Mouse (Mus musculus) forebrain, embryonic 10.5 days (tissue): ENCODE results near the gene Gm3233. TPM values are rescaled to one million over a fixed set of nuclear protein-coding genes. Genes with fewer than 3 reads are reported as not detected.
"Not testable (repeated sequence)": the region's sequence is repeated elsewhere in the genome, so short reads cannot be mapped to it uniquely, and the experiment has no call there.

Experiments
- DNase-seq: peaks from one replicate; pipeline ENCODE4 v3.0.0-alpha.2; 2017; ENCODE audit warnings: low spot score; ENCODE audit errors: extremely low spot score
- H3K27ac ChIP-seq: fragments of 300-500 bp; sonication (generic); 2 replicates; pipeline ENCODE4 v1.5.1; 2016; ENCODE audit warnings: mild to moderate bottlenecking
- H3K27me3 ChIP-seq: fragments of 300-500 bp; sonication (generic); 2 replicates; pipeline ENCODE4 v1.6.1; 2016; ENCODE audit warnings: mild to moderate bottlenecking; ENCODE audit not compliant: poor library complexity, severe bottlenecking
- H3K36me3 ChIP-seq: fragments of 300-500 bp; sonication (generic); replicated peaks from 2 replicates; pipeline ENCODE4 v1.6.1; 2016; ENCODE audit warnings: mild to moderate bottlenecking, moderate library complexity
- H3K4me1 ChIP-seq: fragments of 300-500 bp; sonication (generic); 2 replicates; pipeline ENCODE4 v1.6.1; 2016
- H3K4me3 ChIP-seq: fragments of 300-500 bp; sonication (generic); 2 replicates; pipeline ENCODE4 v1.5.1; 2016; ENCODE audit warnings: mild to moderate bottlenecking, moderate library complexity
- H3K9me3 ChIP-seq: fragments of 300-500 bp; sonication (generic); 2 replicates; pipeline ENCODE4 v1.6.1; 2016; ENCODE audit warnings: mild to moderate bottlenecking, moderate library complexity
- WGBS: fragments of 180-500 bp; shearing (Covaris S2); methylation state at CpG from one replicate; pipeline ENCODE4 v1.1.7; 2016; 5-methylcytosine and 5-hydroxymethylcytosine counted together
- polyA plus RNA-seq: library from polyadenylated mRNA; unstranded; fragments of >200 nt; fragmentation: Nextera tagmentation; extraction: Ambion mirVana; gene quantifications from 2 replicates; pipeline ENCODE4 v1.2.1, GENCODE M21; 2016

Gene Gm3233
- not detected in 2 replicates for polyA plus RNA-seq

DNA sequence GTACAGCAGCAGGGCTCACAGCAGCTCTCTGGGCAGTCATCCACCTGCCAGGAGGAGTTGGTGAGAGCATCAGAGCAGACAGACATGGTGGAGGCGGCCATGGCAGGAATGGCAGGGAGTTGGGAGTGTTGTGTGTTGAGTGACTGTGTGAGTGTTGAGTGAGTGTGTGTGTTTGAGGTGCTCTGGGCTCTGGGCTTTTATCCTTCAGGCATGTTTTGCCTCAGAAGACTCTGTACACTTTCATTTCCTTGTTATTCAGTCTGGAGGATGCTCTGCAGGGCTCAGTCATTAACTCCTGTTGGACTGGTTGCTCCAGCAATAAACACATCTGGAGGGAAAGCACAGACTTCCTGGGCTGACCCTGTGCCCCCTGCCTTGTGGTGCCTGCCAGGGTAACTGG is at the start of gene Gm3233:
Gene Gm3233, minus strand, starts transcription at position 101 of the 400 bp plus-strand sequence.
- 43% methylated on average over 1 of the region's 1 CpGs for WGBS
- H3K36me3 ChIP-seq, H3K9me3 ChIP-seq, DNase-seq, H3K4me3 ChIP-seq, H3K27ac ChIP-seq, H3K27me3 ChIP-seq, H3K4me1 ChIP-seq: not testable (repeated sequence)

DNA sequence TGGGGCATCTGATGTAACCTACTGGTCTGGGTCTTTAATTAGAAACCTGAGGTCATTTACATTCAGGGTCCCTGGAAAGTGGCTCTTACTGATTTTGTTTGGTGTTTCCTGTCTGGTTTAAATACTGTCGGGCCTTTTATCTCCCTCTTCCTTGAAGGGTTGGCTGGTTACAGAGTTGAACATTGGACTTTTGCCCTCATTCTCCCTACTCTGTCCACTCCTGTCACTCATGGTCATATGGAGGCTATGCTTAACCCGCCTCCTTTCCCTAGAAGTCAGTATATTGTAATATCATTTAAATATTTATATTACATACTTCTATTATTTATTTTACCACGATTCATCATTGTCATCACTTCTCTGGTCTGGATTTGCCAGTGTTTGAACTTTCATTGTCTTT is 44.6 kb upstream of the Gm3233 start:
- no peaks in the 10 kb centered on the region for H3K36me3 ChIP-seq
- H3K27ac ChIP-seq, result no peak overlapping the region
- no peak overlapping the region for H3K4me3 ChIP-seq
- peaks cover 8% of the 10 kb centered on the region for H3K9me3 ChIP-seq
- H3K4me1 ChIP-seq, result peaks cover 3% of the 10 kb centered on the region
- no peaks in the 10 kb centered on the region for H3K27me3 ChIP-seq
- WGBS, result 88% methylated on average over 3 of the region's 3 CpGs
- no peak for DNase-seq

DNA sequence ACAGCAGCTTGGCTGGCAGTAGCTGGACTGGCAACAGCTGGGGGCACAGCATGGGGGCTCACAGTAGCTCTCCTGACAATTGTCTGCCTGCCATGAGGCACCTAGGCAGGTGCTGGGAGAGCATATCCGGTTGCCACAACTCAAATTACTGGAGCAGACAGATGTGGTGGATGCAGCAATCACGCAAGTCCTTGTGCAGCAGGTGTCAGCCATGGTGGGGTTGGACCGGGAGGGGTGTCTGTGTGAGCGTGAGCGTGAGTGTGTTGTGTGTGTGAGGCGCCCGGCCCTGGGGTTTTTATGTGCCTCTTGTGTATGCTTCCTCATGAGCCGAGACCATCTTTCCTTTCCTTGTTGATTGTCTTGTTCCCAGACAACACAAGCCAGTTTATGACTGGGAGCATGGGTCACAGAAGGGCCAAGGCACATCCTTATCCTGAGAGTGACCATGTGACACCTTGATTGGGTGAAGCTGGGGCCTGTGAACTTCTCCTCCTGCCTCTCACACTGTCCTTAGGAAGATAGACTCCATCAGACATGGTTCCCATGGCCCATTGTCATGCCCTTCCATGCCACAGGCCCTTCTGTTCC is 39.5 kb upstream of the Gm3233 start, which contains the start of gene Gm19668:
Gene Gm19668, minus strand, starts transcription at position 213 of the 588 bp plus-strand sequence.
- WGBS, result 56% methylated on average over 8 of the region's 8 CpGs
- peak within 1 kb of the TSS; percentile 68 for H3K27ac ChIP-seq
- DNase-seq, result no peak

DNA sequence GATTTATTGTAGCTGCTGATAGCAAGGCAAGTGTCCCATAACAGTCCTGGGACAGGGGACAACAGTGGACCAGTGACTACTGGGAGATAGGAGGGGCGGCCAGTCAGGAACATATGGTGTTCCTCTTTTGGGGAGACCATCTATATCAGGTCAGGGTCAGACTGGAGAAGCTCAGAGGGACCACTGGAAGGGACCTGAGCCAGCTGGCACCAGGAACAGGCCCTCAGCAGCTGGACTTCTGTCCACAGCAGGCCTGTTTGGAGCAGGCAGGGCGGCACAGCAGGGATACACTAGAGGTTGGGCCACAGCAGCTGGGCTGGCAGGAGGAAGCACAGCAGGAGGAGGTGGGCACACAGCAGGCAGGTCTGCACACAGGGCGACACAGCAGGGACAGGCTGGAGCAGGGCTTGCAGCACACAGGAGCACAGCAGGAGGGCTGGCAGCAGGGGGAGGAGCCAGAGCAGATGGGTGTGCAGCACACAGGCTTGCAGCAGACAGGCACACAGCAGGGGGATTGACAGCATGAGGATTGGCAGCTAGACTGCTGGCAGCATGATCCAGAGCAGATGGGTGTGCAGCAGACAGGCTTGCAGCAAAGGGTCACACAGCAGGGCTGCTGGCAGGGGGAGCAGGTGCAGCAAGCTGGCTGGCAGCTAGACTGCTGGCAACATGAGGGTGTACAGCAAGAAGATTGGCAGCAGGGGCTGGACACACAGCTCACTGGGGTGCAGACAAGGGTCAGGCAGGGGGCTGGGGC is 38.9 kb upstream of the Gm3233 start:
- H3K4me1 ChIP-seq, result peaks cover 32% of the 10 kb centered on the region
- 46% methylated on average over 3 of the region's 3 CpGs for WGBS
- H3K27me3 ChIP-seq, H3K9me3 ChIP-seq, H3K4me3 ChIP-seq, DNase-seq, H3K36me3 ChIP-seq: not testable (repeated sequence)
- peak overlapping the region; percentile 68 for H3K27ac ChIP-seq

More for the DNA sequence above, 39.5 kb upstream of the Gm3233 start, which contains the start of gene Gm19668:
- H3K4me3 ChIP-seq, result no peak within 1 kb of the TSS
- peaks cover 26% of the 10 kb centered on the region for H3K4me1 ChIP-seq
- H3K27me3 ChIP-seq, result no peaks in the 10 kb centered on the region
- no peaks in the 10 kb centered on the region for H3K36me3 ChIP-seq
- no peaks in the 10 kb centered on the region for H3K9me3 ChIP-seq

DNA sequence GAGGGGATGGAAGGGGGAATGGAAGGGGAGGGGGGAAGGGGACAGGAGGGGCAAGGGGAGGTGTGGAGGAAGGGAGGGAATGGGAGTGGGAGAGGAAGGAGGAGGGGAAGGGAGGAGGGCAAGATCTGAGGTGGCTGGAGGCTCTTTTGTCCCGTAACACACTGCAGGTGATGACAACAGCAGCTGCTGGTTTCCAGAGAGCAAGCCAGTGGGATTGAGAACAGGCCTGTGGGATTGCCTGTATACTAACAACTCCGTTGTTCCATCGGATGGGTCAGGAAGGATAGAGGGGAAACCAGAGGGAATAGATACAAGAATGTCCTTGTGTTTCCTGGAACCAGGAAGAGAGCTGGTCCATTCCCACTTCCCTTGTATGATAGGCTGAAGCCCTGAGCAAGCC is 38.2 kb upstream of the Gm3233 start:
- peaks cover 35% of the 10 kb centered on the region for H3K4me1 ChIP-seq
- 21% methylated on average over 3 of the region's 3 CpGs for WGBS
- no peaks in the 10 kb centered on the region for H3K27me3 ChIP-seq
- peak overlapping the region; percentile 68 for H3K27ac ChIP-seq
- no peak for DNase-seq
- no peaks in the 10 kb centered on the region for H3K36me3 ChIP-seq
- H3K9me3 ChIP-seq, result no peaks in the 10 kb centered on the region
- H3K4me3 ChIP-seq, result no peak overlapping the region

- H3K27me3 ChIP-seq, result no peaks in the 10 kb centered on the region
- H3K4me3 ChIP-seq, result no peak within 1 kb of the TSS
- DNase-seq, result no peak
- H3K27ac ChIP-seq, result peak within 1 kb of the TSS; percentile 53; the same call in 1 of the 2 replicates
- H3K4me1 ChIP-seq, result peaks cover 35% of the 10 kb centered on the region
- H3K9me3 ChIP-seq, result no peaks in the 10 kb centered on the region
- WGBS, result 50% methylated on average over 2 of the region's 2 CpGs
- H3K36me3 ChIP-seq, result no peaks in the 10 kb centered on the region
Measured at GRCm38 (mm10) chr10:77794976-77795375, 35.5 kb upstream of the Gm3233 start, which contains the start of gene Gm9639. TSS of gene Gm9639 (minus strand) at chr10:77795076.

DNA sequence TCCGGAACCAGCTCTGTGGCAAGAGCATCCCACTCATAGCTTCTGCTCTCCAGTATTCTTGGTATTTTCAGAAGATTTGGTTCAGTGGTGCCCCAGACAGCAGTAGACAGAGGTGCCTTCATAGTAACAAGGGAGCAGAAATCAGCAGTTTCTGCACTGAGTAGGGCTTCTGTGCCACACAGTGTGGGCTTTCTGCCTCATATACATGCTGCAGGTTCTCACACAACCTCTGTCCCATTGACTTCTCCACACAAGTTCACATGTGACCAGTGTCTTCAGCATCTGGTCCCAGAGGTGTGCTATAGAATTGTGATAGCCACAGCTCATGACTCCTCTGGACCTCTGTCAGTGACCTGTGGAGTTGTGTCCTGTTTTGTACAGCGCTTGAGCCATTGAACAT is 29.1 kb upstream of the Gm3233 start:
- 90% methylated on average over 2 of the region's 2 CpGs for WGBS
- no peaks in the 10 kb centered on the region for H3K36me3 ChIP-seq
- H3K27me3 ChIP-seq, result no peaks in the 10 kb centered on the region
- peaks cover 6% of the 10 kb centered on the region; the same call in 1 of the 2 replicates for H3K4me1 ChIP-seq
- no peak for DNase-seq
- H3K4me3 ChIP-seq, result no peak overlapping the region
- H3K27ac ChIP-seq, result no peak overlapping the region
- H3K9me3 ChIP-seq, result no peaks in the 10 kb centered on the region

DNA sequence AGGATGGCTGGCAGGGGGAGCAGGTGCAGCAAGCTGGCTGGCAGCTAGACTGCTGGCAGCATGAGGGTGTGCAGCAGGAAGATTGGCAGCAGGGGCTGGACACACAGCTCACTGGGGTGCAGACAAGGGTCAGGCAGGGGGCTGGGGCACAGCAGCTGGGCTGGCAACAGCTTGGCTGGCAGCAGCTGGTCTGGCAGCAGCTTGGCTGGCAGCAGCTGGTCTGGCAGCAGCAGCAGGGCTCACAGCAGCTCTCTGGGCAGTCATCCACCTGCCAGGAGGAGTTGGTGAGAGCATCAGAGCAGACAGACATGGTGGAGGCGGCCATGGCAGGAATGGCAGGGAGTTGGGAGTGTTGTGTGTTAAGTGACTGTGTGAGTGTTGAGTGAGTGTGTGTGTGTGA is 28.4 kb upstream of the Gm3233 start, which contains the start of gene Gm7137:
Gene Gm7137, minus strand, starts transcription at position 325 of the 400 bp plus-strand sequence.
- not testable (repeated sequence) for H3K4me3 ChIP-seq, H3K9me3 ChIP-seq, H3K27me3 ChIP-seq, H3K27ac ChIP-seq, H3K4me1 ChIP-seq, DNase-seq, H3K36me3 ChIP-seq
- 71% methylated on average over 1 of the region's 1 CpGs for WGBS

DNA sequence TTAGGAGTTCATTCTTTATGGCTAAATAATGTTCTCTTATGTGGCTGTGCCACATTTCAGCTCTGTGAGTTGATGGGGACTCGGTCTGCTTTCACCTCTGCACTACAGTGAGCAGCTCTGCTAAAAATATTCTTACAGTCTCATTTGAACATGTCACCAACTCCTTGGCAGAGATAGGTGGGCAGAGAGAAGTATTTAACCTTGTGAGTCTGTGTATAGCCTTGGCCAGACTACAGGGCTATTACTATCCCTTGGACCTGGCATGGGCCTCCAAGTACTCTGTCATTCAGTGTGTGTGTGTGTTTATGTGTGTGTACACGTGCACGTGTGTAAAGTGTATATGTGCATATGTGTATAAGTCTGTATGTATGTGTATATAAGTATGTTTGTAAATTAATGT is 23.9 kb upstream of the Gm3233 start:
- H3K4me3 ChIP-seq, DNase-seq, H3K27me3 ChIP-seq, H3K27ac ChIP-seq, H3K4me1 ChIP-seq, H3K9me3 ChIP-seq, H3K36me3 ChIP-seq: not testable (repeated sequence)
- WGBS, result 89% methylated on average over 3 of the region's 3 CpGs

DNA sequence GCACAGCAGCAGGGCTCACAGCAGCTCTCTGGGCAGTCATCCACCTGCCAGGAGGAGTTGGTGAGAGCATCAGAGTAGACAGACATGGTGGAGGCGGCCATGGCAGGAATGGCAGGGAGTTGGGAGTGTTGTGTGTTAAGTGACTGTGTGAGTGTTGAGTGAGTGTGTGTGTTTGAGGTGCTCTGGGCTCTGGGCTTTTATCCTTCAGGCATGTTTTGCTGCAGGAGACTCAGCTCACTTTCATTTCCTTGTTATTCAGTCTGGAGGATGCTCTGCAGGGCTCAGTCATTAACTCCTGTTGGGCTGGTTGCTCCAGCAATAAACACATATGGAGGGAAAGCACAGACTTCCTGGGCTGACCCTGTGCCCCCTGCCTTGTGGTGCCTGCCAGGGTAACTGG is 23.0 kb upstream of the Gm3233 start, which contains the start of gene Gm3250:
Gene Gm3250, minus strand, starts transcription at position 101 of the 400 bp plus-strand sequence.
- not testable (repeated sequence) for H3K4me1 ChIP-seq, H3K36me3 ChIP-seq, H3K27me3 ChIP-seq, H3K27ac ChIP-seq, H3K4me3 ChIP-seq, H3K9me3 ChIP-seq, DNase-seq
- 22% methylated on average over 1 of the region's 1 CpGs for WGBS

DNA sequence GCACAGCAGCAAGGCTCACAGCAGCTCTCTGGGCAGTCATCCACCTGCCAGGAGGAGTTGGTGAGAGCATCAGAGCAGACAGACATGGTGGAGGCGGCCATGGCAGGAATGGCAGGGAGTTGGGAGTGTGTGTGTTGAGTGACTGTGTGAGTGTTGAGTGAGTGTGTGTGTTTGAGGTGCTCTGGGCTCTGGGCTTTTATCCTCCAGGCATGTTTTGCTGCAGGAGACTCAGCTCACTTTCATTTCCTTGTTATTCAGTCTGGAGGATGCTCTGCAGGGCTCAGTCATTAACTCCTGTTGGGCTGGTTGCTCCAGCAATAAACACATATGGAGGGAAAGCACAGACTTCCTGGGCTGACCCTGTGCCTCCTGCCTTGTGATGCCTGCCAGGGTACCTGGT is 17.4 kb upstream of the Gm3233 start, which contains the start of gene Gm7138:
Gene Gm7138, minus strand, starts transcription at position 101 of the 400 bp plus-strand sequence.
- not testable (repeated sequence) for H3K27me3 ChIP-seq, H3K9me3 ChIP-seq, H3K27ac ChIP-seq, DNase-seq, H3K4me1 ChIP-seq, H3K4me3 ChIP-seq, H3K36me3 ChIP-seq
- 71% methylated on average over 1 of the region's 1 CpGs for WGBS

DNA sequence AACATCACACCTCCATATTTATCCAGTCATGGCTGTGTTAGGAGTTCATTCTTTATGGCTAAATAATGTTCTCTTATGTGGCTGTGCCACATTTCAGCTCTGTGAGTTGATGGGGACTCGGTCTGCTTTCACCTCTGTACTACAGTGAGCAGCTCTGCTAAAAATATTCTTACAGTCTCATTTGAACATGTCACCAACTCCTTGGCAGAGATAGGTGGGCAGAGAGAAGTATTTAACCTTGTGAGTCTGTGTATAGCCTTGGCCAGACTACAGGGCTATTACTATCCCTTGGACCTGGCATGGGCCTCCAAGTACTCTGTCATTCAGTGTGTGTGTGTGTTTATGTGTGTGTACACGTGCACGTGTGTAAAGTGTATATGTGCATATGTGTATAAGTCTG is 12.7 kb upstream of the Gm3233 start:
- H3K9me3 ChIP-seq, H3K4me1 ChIP-seq, DNase-seq, H3K27ac ChIP-seq, H3K27me3 ChIP-seq, H3K4me3 ChIP-seq, H3K36me3 ChIP-seq: not testable (repeated sequence)
- WGBS, result 88% methylated on average over 3 of the region's 3 CpGs

DNA sequence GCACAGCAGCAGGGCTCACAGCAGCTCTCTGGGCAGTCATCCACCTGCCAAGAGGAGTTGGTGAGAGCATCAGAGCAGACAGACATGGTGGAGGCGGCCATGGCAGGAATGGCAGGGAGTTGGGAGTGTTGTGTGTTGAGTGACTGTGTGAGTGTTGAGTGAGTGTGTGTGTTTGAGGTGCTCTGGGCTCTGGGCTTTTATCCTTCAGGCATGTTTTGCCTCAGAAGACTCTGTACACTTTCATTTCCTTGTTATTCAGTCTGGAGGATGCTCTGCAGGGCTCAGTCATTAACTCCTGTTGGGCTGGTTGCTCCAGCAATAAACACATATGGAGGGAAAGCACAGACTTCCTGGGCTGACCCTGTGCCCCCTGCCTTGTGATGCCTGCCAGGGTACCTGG is 11.7 kb upstream of the Gm3233 start, which contains the start of gene Gm3238:
Gene Gm3238, minus strand, starts transcription at position 101 of the 400 bp plus-strand sequence.
- 82% methylated on average over 1 of the region's 1 CpGs for WGBS
- not testable (repeated sequence) for H3K27me3 ChIP-seq, H3K36me3 ChIP-seq, H3K27ac ChIP-seq, H3K4me3 ChIP-seq, DNase-seq, H3K9me3 ChIP-seq, H3K4me1 ChIP-seq
